Comparison of ENCODE assay signal across 8 mouse cellular contexts in the genomic region with DNA sequence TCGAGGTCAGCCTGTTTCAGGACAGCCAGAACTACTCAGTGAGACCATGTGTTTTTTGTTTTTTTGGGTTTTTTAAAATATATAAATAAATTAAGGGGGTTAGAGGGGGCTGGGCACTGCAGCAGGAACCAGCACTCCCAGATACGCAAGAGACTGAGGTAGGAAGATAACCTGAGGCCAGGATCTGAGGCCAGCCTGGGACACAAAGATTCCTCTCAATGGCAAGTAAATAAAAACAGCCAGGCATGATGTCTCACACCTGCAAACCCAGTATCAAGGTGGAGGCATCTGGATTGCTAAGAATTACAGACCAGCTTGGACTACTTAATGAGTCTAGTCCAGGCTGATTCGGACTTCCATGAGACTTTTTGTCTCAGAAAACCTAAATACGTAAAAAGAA. TPM values are rescaled to one million over a fixed set of nuclear protein-coding genes. Genes with fewer than 3 reads are reported as not detected.
A peak's percentile ranks its signal among the peaks of the same experiment; 100 is the strongest.
DNase-seq lines count a peak whose midpoint lies in the region; ATAC-seq and TF ChIP-seq lines count a peak whose summit lies in the region.

No protein-coding gene starts in this region.

- no peak overlapping the region for H3K27ac ChIP-seq in forebrain, embryonic 13.5 days
- peak overlapping the region; percentile 98 for H3K27ac ChIP-seq in liver, embryonic 12.5 days

- peak overlapping the region; percentile 87 for H3K4me3 ChIP-seq in C2C12 (ENCODE audit: insufficient read depth, poor library complexity, severe bottlenecking)
- H3K4me3 ChIP-seq in forebrain, embryonic 13.5 days = peak overlapping the region; percentile 93
- H3K4me3 ChIP-seq in liver, embryonic 12.5 days = peak overlapping the region; percentile 88

- peak overlapping the region; percentile 22 for H3ac ChIP-seq in C2C12 (ENCODE audit: control insufficient read depth, insufficient read length, low read depth)

- peak overlapping the region; percentile 89 for H3K9ac ChIP-seq in forebrain, embryonic 13.5 days
- H3K9ac ChIP-seq in liver, embryonic 12.5 days = peak overlapping the region; percentile 94

- no peaks in the 10 kb centered on the region for H3K27me3 ChIP-seq in C2C12 (ENCODE audit: control insufficient read depth, insufficient read depth, insufficient read length)
- no peaks in the 10 kb centered on the region for H3K27me3 ChIP-seq in forebrain, embryonic 13.5 days
- H3K27me3 ChIP-seq in liver, embryonic 12.5 days (replicated peaks) = no peaks in the 10 kb centered on the region

- 61% methylated on average over 4 of the region's 4 CpGs for WGBS in forebrain, embryonic 13.5 days
- 32% methylated on average over 4 of the region's 4 CpGs for WGBS in liver, embryonic 12.5 days (ENCODE audit: insufficient replicate concordance)

- H3K4me1 ChIP-seq in forebrain, embryonic 13.5 days = peaks cover 23% of the 10 kb centered on the region
- peaks cover 52% of the 10 kb centered on the region for H3K4me1 ChIP-seq in liver, embryonic 12.5 days

- H3K36me3 ChIP-seq in C2C12 (ENCODE audit: control insufficient read depth, insufficient read depth) = peaks cover 12% of the 10 kb centered on the region
- peaks cover 11% of the 10 kb centered on the region for H3K36me3 ChIP-seq in forebrain, embryonic 13.5 days (ENCODE audit: poor library complexity, severe bottlenecking)
- H3K36me3 ChIP-seq in liver, embryonic 12.5 days = peaks cover 40% of the 10 kb centered on the region

- H3K79me2 ChIP-seq in C2C12 (ENCODE audit: control insufficient read depth, insufficient read depth) = peaks cover 88% of the 10 kb centered on the region

- peak overlapping the region; percentile 70 for H3K4me2 ChIP-seq in forebrain, embryonic 13.5 days
- H3K4me2 ChIP-seq in liver, embryonic 12.5 days = peak overlapping the region; percentile 85

- H3K9me3 ChIP-seq in forebrain, embryonic 13.5 days (replicated peaks) = no peaks in the 10 kb centered on the region
- H3K9me3 ChIP-seq in liver, embryonic 12.5 days (replicated peaks) = no peaks in the 10 kb centered on the region

- TF ChIP-seq CTCF in C2C12 (IDR thresholded peaks at IDR 0.05; ENCODE audit: control insufficient read depth, insufficient read depth, insufficient read length) = no peak

- H3K79me3 ChIP-seq in C2C12 (ENCODE audit: low read depth) = peaks cover 61% of the 10 kb centered on the region

- ATAC-seq in forebrain, embryonic 13.5 days = no peak
- no peak for ATAC-seq in liver, embryonic 12.5 days

- peak; percentile 13 for DNase-seq in cerebellum, adult 8-10 months
- no peak for DNase-seq in cerebellum, postnatal 36 days
- DNase-seq in urinary bladder, postnatal 25 days (ENCODE audit: low spot score) = no peak
- DNase-seq in adrenal gland, postnatal 14 days = no peak
- no peak for DNase-seq in spleen, postnatal 4 days (ENCODE audit: low spot score in 2 of 2)

TF ChIP-seq in C2C12, 6 proteins besides CTCF, POLR2A, EP300 and RAD21:
- TF ChIP-seq MYOD1 (IDR thresholded peaks at IDR 0.05; ENCODE audit: control insufficient read depth, insufficient read length, low read depth) = no peak
- TF ChIP-seq USF1 (IDR thresholded peaks at IDR 0.05; ENCODE audit: low read depth) = no peak
- TF ChIP-seq FOSL1 (IDR thresholded peaks at IDR 0.05; ENCODE audit: insufficient read depth, low read length, poor library complexity, severe bottlenecking) = no peak
- TF ChIP-seq CEBPB (IDR thresholded peaks at IDR 0.05; ENCODE audit: low read depth) = no peak
- TF ChIP-seq MAX (IDR thresholded peaks at IDR 0.05) = no peak
- TF ChIP-seq MYOG (IDR thresholded peaks at IDR 0.05; ENCODE audit: control insufficient read depth, extremely low read depth, insufficient read length) = no peak

RNA-seq across cellular contexts. Expression of gene Ep400, which starts 1.2 kb away (rescaled TPM):
- 23.6 TPM for polyA plus RNA-seq in C2C12 (2012; fragmentation: generic; extraction: Trizol)
- polyA plus RNA-seq in forebrain, embryonic 13.5 days (2015; fragmentation: Nextera tagmentation; extraction: Ambion mirVana) = 50.1 and 62.3 TPM in 2 replicates
- polyA plus RNA-seq in liver, embryonic 12.5 days (2016; fragmentation: Nextera tagmentation; extraction: Ambion mirVana) = 23.9 and 28.5 TPM in 2 replicates
- total RNA-seq in adrenal gland, postnatal 14 days (2021) = 84.7 and 85.3 TPM in 2 replicates

RNA-seq across cellular contexts. Expression of gene Pus1, which starts 11.2 kb away (rescaled TPM):
- polyA plus RNA-seq in C2C12 (2012; fragmentation: generic; extraction: Trizol) = 62.3 TPM
- polyA plus RNA-seq in forebrain, embryonic 13.5 days (2015; fragmentation: Nextera tagmentation; extraction: Ambion mirVana) = 27.3 and 27.7 TPM in 2 replicates
- 48.7 and 50.7 TPM in 2 replicates for polyA plus RNA-seq in liver, embryonic 12.5 days (2016; fragmentation: Nextera tagmentation; extraction: Ambion mirVana)
- 38.5 and 45.8 TPM in 2 replicates for total RNA-seq in adrenal gland, postnatal 14 days (2021)

RNA-seq across cellular contexts. Expression of gene Ulk1, which starts 40.6 kb away (rescaled TPM):
- polyA plus RNA-seq in C2C12 (2012; fragmentation: generic; extraction: Trizol) = 13.6 TPM
- 32.4 and 38.2 TPM in 2 replicates for polyA plus RNA-seq in forebrain, embryonic 13.5 days (2015; fragmentation: Nextera tagmentation; extraction: Ambion mirVana)
- polyA plus RNA-seq in liver, embryonic 12.5 days (2016; fragmentation: Nextera tagmentation; extraction: Ambion mirVana) = 10.8 and 11.5 TPM in 2 replicates
- 49.0 and 50.7 TPM in 2 replicates for total RNA-seq in adrenal gland, postnatal 14 days (2021)
